Mouse (Mus musculus) liver, embryonic 14.5 days (tissue): ENCODE results near the gene Tstd1. TPM values are rescaled to one million over a fixed set of nuclear protein-coding genes. Genes with fewer than 3 reads are reported as not detected.
A peak's percentile ranks its signal among the peaks of the same experiment; 100 is the strongest.

Experiments
- ATAC-seq: fragments of 200-750 bp; cut with Nextera tagmentation; 2 replicates; pipeline ENCODE4 v1.8.0; 2017; ENCODE audit warnings: moderate number of reproducible peaks, mild to moderate bottlenecking, moderate library complexity; ENCODE audit not compliant: insufficient read depth
- DNase-seq, 3 experiments: peaks; one replicate each; pipeline ENCODE4 v3.0.0-alpha.2; 2012 to 2013; ENCODE audit warnings: low read depth in 3 of 3, low spot score in 3 of 3
- H3K27ac ChIP-seq: fragments of 300-500 bp; sonication (generic); 2 replicates; pipeline ENCODE4 v1.5.1; 2014; ENCODE audit warnings: moderate library complexity, mild to moderate bottlenecking, control low read depth, inconsistent platforms
- H3K27me3 ChIP-seq: fragments of 300-500 bp; sonication (generic); 2 replicates; pipeline ENCODE4 v1.6.1; 2014; ENCODE audit warnings: mild to moderate bottlenecking, low read length, moderate library complexity; ENCODE audit not compliant: control insufficient read depth, insufficient read depth
- H3K36me3 ChIP-seq: fragments of 300-500 bp; sonication (generic); replicated peaks from 2 replicates; pipeline ENCODE4 v1.6.1; 2014; ENCODE audit warnings: low read depth; ENCODE audit not compliant: control insufficient read depth, insufficient read depth
- H3K4me1 ChIP-seq, 2 experiments: fragments of 200-500 bp in 1 of 2; fragments of 300-500 bp in 1 of 2; sonication (generic) in 1 of 2; replicated peaks; 2 replicates each; pipeline ENCODE4 v1.6.1; 2012 to 2014; ENCODE audit warnings: antibody characterized with exemption in 1 of 2, inconsistent platforms in 1 of 2, low read length in 1 of 2; ENCODE audit not compliant: control insufficient read depth in 2 of 2, insufficient read depth in 2 of 2
- H3K4me2 ChIP-seq: fragments of 300-500 bp; sonication (generic); 2 replicates; pipeline ENCODE4 v1.6.1; 2014; ENCODE audit warnings: low read depth, mild to moderate bottlenecking, control low read depth, moderate library complexity
- H3K4me3 ChIP-seq, 2 experiments: fragments of 200-500 bp in 1 of 2; fragments of 300-500 bp in 1 of 2; sonication (generic) in 1 of 2; 2 replicates each; pipeline ENCODE4 v1.5.1; 2012 to 2014; ENCODE audit warnings: low read depth in 2 of 2, low read length in 2 of 2, mild to moderate bottlenecking in 2 of 2, control low read depth in 1 of 2, inconsistent platforms in 1 of 2, moderate library complexity in 1 of 2; ENCODE audit not compliant: insufficient read depth in 1 of 2
- H3K9ac ChIP-seq: fragments of 300-500 bp; sonication (generic); replicated peaks from 2 replicates; pipeline ENCODE4 v1.6.1; 2014; ENCODE audit warnings: mild to moderate bottlenecking, control low read depth, moderate library complexity
- H3K9me3 ChIP-seq: fragments of 300-500 bp; sonication (generic); 2 replicates; pipeline ENCODE4 v1.6.1; 2016; ENCODE audit warnings: low read length, mixed read lengths; ENCODE audit not compliant: control insufficient read depth
- CTCF ChIP-seq: IDR thresholded peaks from 2 replicates; pipeline ENCODE4 v1.5.1; 2016; ENCODE audit warnings: antibody characterized with exemption, low read depth, control low read depth
- EP300 ChIP-seq: IDR thresholded peaks from 2 replicates; pipeline ENCODE4 v1.6.1; 2016; ENCODE audit warnings: antibody characterized with exemption, low read depth
- WGBS: fragments of 180-500 bp; shearing (Covaris S2); extraction: QIAGEN DNeasy Blood & Tissue Kit; methylation state at CpG from one replicate; pipeline ENCODE4 v1.1.7; 2014; ENCODE audit not compliant: insufficient replicate concordance; 5-methylcytosine and 5-hydroxymethylcytosine counted together
- polyA plus RNA-seq, 2 experiments: library from polyadenylated mRNA; depleted of rRNA in 1 of 2; stranded (reverse) in 1 of 2; unstranded in 1 of 2; fragments of >200 nt; fragmentation: Nextera tagmentation in 1 of 2; extraction: Ambion mirVana in 1 of 2; gene quantifications; 2 replicates each; pipeline versions ENCODE4 v1.2.1 to v1.2.3; 2012 to 2014

Tstd1 gene
- polyA plus RNA-seq, 2 experiments = 0.19 to 0.90 TPM

DNA sequence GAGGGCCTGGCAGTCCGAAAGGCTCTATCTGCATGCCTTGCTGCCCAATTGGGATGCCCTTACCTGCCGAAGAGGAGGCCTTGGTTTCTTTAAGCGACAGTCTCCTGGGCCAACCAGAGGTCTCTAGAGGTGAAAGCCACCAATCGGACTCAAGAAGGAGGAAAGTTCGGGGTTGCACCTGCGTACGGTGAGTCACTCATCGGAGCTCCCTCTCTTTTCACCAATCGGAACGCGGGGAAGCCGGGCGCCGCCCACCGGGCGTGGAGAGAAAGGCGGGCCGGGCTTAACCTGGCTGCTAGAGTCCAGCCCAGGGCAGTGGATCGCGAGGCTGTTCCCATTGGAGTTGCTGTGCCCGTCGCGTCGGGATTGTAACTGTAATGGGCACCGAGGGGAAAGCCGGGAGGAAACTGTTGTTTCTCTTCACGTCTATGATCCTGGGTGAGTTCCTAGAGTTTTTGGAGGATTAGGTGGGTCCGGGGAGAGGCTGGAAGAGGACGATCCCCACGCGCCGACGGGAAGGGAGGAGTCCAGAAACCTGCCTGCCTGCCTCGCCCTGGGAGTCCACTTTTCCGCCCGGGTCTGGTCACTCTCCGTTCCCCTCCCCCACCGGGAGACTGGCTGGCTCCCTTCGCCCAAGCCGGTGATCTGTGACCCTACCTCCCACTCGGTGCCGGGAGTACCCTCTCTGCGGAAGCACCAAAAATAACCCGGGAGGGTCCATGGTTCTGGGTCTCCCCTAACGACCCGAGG is 18.8 kb downstream of the Tstd1 start, which contains the start of gene F11r:
Gene F11r, plus strand, starts transcription at position 272 of the 750 bp plus-strand sequence.
- peak within 1 kb of the TSS; percentile 58 to 62 for H3K4me3 ChIP-seq
- peak; percentile 79 for ATAC-seq
- H3K9me3 ChIP-seq = no peaks in the 10 kb centered on the region
- TF ChIP-seq EP300 (no peak), CTCF (no peak)
- peak within 1 kb of the TSS; percentile 55 for H3K9ac ChIP-seq
- peaks cover 0 to 19% of the 10 kb centered on the region in 2 experiments; a peak in 3 of 4 replicates for H3K4me1 ChIP-seq
- peak; percentile 41 to 53 (median 45) for DNase-seq
- 1% methylated on average over 46 of the region's 46 CpGs for WGBS
- H3K36me3 ChIP-seq = no peaks in the 10 kb centered on the region
- no peak within 1 kb of the TSS for H3K27ac ChIP-seq
- peak within 1 kb of the TSS; percentile 57 for H3K4me2 ChIP-seq
- H3K27me3 ChIP-seq = peaks cover 26% of the 10 kb centered on the region

DNA sequence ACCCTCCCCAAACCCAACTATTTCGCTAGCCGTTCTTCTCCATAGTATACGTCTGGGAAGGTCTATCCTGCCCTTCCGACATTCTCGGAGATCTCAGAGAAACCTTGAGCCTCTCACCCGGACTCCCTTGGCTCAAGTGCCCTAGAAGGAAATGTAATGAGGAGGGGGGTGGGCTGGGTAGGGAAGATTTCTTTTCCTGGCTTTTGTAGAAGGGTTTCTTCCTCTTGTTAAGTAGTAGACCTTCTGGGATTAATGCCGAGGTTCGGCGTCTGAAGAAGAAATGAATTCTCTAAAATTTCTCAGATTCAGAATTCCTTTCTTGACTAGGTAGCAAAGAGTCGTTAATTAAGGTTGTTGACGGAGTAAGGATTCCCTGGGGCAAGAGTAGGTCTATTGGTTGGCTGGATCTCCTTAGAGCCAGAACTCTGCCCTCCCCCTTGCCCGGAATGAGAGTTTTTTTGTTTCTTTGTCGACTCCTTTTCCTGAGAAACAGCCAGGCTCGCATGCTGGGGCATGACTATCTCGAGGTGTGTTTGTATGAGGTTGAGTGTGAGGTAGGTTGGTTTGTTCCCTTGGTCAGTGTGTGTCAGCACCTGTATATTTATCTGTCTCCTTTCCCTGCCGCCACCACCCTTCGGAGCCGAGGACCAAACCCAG is 19.5 kb downstream of the Tstd1 start:
- ATAC-seq (no peak), DNase-seq (no peak)
- peak overlapping the region; percentile 57 for H3K4me2 ChIP-seq
- no peak overlapping the region for H3K27ac ChIP-seq
- H3K9ac ChIP-seq = peak overlapping the region; percentile 55
- TF ChIP-seq CTCF = no peak
- no peak for TF ChIP-seq EP300
- H3K36me3 ChIP-seq = no peaks in the 10 kb centered on the region
- H3K4me1 ChIP-seq = peaks cover 0 to 24% of the 10 kb centered on the region in 2 experiments; a peak in 3 of 4 replicates
- H3K9me3 ChIP-seq = no peaks in the 10 kb centered on the region
- 4% methylated on average over 18 of the region's 18 CpGs for WGBS
- H3K4me3 ChIP-seq = peak overlapping the region; percentile 58 to 62
- peaks cover 26% of the 10 kb centered on the region for H3K27me3 ChIP-seq

DNA sequence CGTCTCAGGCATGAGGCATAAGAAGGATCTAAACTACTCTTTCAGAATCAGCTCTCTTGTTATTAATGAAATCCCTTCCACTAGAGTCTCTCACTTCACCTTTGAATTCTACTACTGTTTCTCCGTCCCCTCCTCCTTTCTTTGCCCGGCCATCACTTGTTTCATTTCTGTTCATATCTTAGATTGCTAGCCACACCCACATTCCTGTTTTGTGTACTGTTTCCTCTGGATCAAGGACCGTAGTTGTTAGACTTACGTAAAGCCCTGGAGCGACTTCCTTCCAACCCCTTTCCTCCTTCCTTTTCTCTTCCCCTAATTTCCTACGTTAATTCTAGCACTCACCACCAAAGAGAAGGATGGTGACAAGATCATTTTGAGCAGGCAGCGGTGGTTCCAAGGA is 20.4 kb downstream of the Tstd1 start:
- Histone ChIP-seq H3K4me1 (peaks cover 0 to 24% of the 10 kb centered on the region in 2 experiments; a peak in 3 of 4 replicates), H3K36me3 (no peaks in the 10 kb centered on the region), H3K9ac (no peak overlapping the region), H3K9me3 (no peaks in the 10 kb centered on the region), H3K27ac (no peak overlapping the region), H3K27me3 (peaks cover 26% of the 10 kb centered on the region), H3K4me3 (peak overlapping the region; percentile 24 to 58), H3K4me2 (peak overlapping the region; percentile 57)
- DNase-seq (no peak), ATAC-seq (no peak)
- TF ChIP-seq EP300 (no peak), CTCF (no peak)
- WGBS = 12% methylated on average over 8 of the region's 8 CpGs

- H3K9ac ChIP-seq = no peak overlapping the region
- ATAC-seq (no peak), DNase-seq (no peak)
Measured at GRCm38 (mm10) chr1:171440025-171440725, 21.5 kb downstream of the Tstd1 start.

More at GRCm38 (mm10) chr1:171440025-171440725, 21.5 kb downstream of the Tstd1 start:
- 17% methylated on average over 9 of the region's 9 CpGs for WGBS
- peak overlapping the region; percentile 57 for H3K4me2 ChIP-seq
- H3K27ac ChIP-seq = no peak overlapping the region
- H3K4me1 ChIP-seq = peaks cover 0 to 24% of the 10 kb centered on the region in 2 experiments; a peak in 3 of 4 replicates
- no peaks in the 10 kb centered on the region for H3K36me3 ChIP-seq
- H3K9me3 ChIP-seq = no peaks in the 10 kb centered on the region
- peak overlapping the region in 1 of 2 experiments; percentile 20; a peak in 1 of 4 replicates for H3K4me3 ChIP-seq
- H3K27me3 ChIP-seq = peaks cover 26% of the 10 kb centered on the region
- TF ChIP-seq CTCF (no peak), EP300 (no peak)
